Mouse (Mus musculus) limb, embryonic 12.5 days (tissue): ENCODE measurements around the gene Sec31b. TPM values are rescaled to one million over a fixed set of nuclear protein-coding genes. Genes with fewer than 3 reads are reported as not detected.

ENCODE experiments used
- polyA plus RNA-seq: library from polyadenylated mRNA; unstranded; fragments of >200 nt; fragmentation: Nextera tagmentation; extraction: Ambion mirVana; gene quantifications from 2 replicates; pipeline ENCODE4 v1.2.1, GENCODE M21; 2016

Gene Sec31b
- polyA plus RNA-seq, 1 experiment from 2014 or later = 0.75 TPM

Other genes starting within 250 kb of the Sec31b start
- 0.06 TPM in 1 of 2 replicates, not detected in the other for gene Scd4, start 212.8 kb downstream of the Sec31b start, polyA plus RNA-seq
- 10.6 and 12.9 TPM in 2 replicates for gene Scd1, start 138.0 kb downstream of the Sec31b start, polyA plus RNA-seq
- gene Wnt8b, start 52.4 kb downstream of the Sec31b start, polyA plus RNA-seq = not detected in 2 replicates
- gene Gm20538, start 7.0 kb upstream of the Sec31b start, polyA plus RNA-seq = not detected in 2 replicates
- 499 and 524 TPM in 2 replicates for gene Ndufb8, start 9.6 kb upstream of the Sec31b start, polyA plus RNA-seq
- gene Hif1an, start 17.0 kb upstream of the Sec31b start, polyA plus RNA-seq = 46.5 and 47.2 TPM in 2 replicates
- not detected in 2 replicates for gene Pax2, start 210.2 kb upstream of the Sec31b start, polyA plus RNA-seq